Mouse (Mus musculus): ENCODE data around the gene Rufy2. TPM values are rescaled to one million over a fixed set of nuclear protein-coding genes. Genes with fewer than 3 reads are reported as not detected.
A peak's percentile ranks its signal among the peaks of the same experiment; 100 is the strongest.

Gene Rufy2
- 10 to 100 TPM; 13.2 to 18.8 TPM for total RNA-seq (2021)
- long read RNA-seq, experiment 1, full-length matches to known transcripts = 1 of 5 reads
- long read RNA-seq, experiment 1, partial matches to known transcripts = 2 of 5 reads
- long read RNA-seq, experiment 1, other reads (novel, unspliced or antisense) = 2 of 5 reads
- long read RNA-seq, experiment 2, partial matches to known transcripts = 0 of 5 reads
- long read RNA-seq, experiment 2, other reads (novel, unspliced or antisense) = 5 of 5 reads

- DNase-seq = peak; percentile 82 to 91
Observed at GRCm38 (mm10) chr10:62980039-62980954, at the start of gene Rufy2. Gene Rufy2, plus strand, starts transcription at chr10:62980223.

GRCm38 (mm10) chr10:62932381-62932780 lies 47.6 kb upstream of the Rufy2 start:
- DNase-seq = no peak

- no peak for DNase-seq
Observed at GRCm38 (mm10) chr10:62944975-62945580, 34.9 kb upstream of the Rufy2 start.

- peak; percentile 82 to 87 for DNase-seq
Observed at GRCm38 (mm10) chr10:62946738-62947471, 33.1 kb upstream of the Rufy2 start, which contains the start of gene Dna2. Gene Dna2, plus strand, starts transcription at chr10:62947026.

- DNase-seq = no peak
Observed at GRCm38 (mm10) chr10:62948551-62948950, 31.5 kb upstream of the Rufy2 start.

GRCm38 (mm10) chr10:62963956-62964355 lies 16.1 kb upstream of the Rufy2 start:
- no peak for DNase-seq

GRCm38 (mm10) chr10:62965796-62966195 lies 14.2 kb upstream of the Rufy2 start:
- DNase-seq = peak in 1 of 2 experiments; percentile 26

- DNase-seq = no peak
Observed at GRCm38 (mm10) chr10:62966291-62966690, 13.7 kb upstream of the Rufy2 start.

- DNase-seq = no peak
Observed at GRCm38 (mm10) chr10:62971821-62972220, 8.2 kb upstream of the Rufy2 start.

GRCm38 (mm10) chr10:62979667-62980038 lies 370 bp upstream of the Rufy2 start:
- no peak for DNase-seq

- DNase-seq = no peak
Observed at GRCm38 (mm10) chr10:62984072-62984471, 4.0 kb downstream of the Rufy2 start.

- DNase-seq = no peak
Observed at GRCm38 (mm10) chr10:62984495-62984894, 4.5 kb downstream of the Rufy2 start.

GRCm38 (mm10) chr10:62987341-62987740 lies 7.3 kb downstream of the Rufy2 start:
- DNase-seq = peak in 1 of 2 experiments; percentile 27

GRCm38 (mm10) chr10:62990636-62991035 lies 10.6 kb downstream of the Rufy2 start:
- DNase-seq = no peak

GRCm38 (mm10) chr10:62993991-62994390 lies 14.0 kb downstream of the Rufy2 start:
- no peak for DNase-seq

GRCm38 (mm10) chr10:63000584-63000983 lies 20.6 kb downstream of the Rufy2 start:
- no peak for DNase-seq

GRCm38 (mm10) chr10:63003252-63003651 lies 23.2 kb downstream of the Rufy2 start:
- no peak for DNase-seq

GRCm38 (mm10) chr10:63004556-63004955 lies 24.5 kb downstream of the Rufy2 start:
- DNase-seq = no peak

- peak in 1 of 2 experiments; percentile 31 for DNase-seq
Observed at GRCm38 (mm10) chr10:63008193-63008592, 28.2 kb downstream of the Rufy2 start.

GRCm38 (mm10) chr10:63010268-63010667 lies 30.2 kb downstream of the Rufy2 start:
- DNase-seq = no peak

- DNase-seq = no peak
Observed at GRCm38 (mm10) chr10:63011556-63011955, 31.5 kb downstream of the Rufy2 start.

- DNase-seq = no peak
Observed at GRCm38 (mm10) chr10:63013476-63013875, 33.5 kb downstream of the Rufy2 start.

Data from adrenal gland, postnatal 36 days (tissue).